Mouse (Mus musculus) layer of hippocampus, adult 8-10 months (tissue): ENCODE data around the gene Spint1. TPM values are rescaled to one million over a fixed set of nuclear protein-coding genes. Genes with fewer than 3 reads are reported as not detected.
A peak's percentile ranks its signal among the peaks of the same experiment; 100 is the strongest.

Experiments used
- DNase-seq, 2 experiments: peaks; one replicate each; pipeline ENCODE4 v3.0.0; 2022; ENCODE audit warnings: low spot score in 2 of 2
- total RNA-seq, 4 experiments: library from RNA; stranded (reverse); gene quantifications; 2 replicates each; pipeline ENCODE4 v1.2.4; 2022

Gene Spint1
- total RNA-seq, 4 experiments from 2014 or later, result 2.2 to 5.6 (median 2.9) TPM

DNA sequence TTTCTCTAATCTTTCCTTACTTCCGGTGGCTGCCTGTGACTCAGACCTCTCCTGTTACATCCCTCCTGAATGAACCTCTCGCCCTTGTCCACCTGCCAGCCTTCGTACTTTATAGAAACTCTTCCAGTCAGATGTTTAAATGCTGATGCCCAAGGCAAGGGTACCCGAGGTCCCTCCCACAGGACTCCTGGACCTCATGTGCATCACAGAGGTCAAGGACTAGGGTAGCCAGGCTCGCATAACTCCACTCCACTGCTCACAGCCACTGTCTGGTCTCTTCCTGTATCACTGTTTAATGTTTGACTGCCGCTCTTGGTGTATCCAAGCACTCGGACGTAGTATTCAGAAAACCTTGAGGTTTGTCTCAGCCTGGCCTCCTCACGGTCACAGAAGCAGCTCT lies 5.4 kb downstream of the Spint1 start:
- DNase-seq, result no peak

DNA sequence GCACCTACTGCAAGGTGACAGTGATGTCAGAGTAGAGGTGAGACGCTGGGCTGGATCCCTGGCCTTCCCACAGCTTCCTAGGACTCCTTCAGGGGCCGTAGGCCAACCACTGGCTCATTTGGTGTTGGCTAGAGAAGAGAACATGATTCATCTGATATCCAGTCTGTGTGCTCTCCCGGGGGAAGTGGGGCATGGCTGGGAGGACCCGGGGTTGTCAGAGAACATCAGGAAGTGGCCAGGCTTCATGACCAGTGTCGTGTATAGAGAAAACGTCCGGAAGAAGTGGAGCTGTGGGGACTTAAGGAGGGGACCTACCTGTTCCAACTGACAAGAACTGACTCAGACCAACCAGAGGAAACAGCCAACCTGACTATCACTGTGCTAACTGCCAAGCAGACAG lies 8.1 kb downstream of the Spint1 start:
- DNase-seq, result no peak

DNA sequence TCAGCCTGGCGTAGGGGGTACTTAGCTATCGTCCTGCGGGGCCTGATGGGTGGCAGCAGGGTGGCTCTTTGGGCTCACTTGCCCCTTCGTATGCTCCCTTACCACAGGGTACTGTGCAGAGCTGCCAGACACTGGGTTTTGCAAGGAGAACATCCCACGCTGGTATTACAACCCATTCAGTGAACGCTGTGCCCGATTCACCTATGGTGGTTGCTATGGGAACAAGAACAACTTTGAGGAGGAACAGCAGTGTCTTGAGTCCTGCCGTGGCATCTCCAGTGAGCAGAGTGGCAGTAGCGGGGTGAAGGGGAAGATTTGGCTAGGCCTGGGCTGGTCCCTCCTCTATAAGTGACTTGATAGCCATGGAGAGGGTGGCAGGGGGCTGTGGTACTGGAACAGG lies 10.7 kb downstream of the Spint1 start:
- DNase-seq, result no peak

DNA sequence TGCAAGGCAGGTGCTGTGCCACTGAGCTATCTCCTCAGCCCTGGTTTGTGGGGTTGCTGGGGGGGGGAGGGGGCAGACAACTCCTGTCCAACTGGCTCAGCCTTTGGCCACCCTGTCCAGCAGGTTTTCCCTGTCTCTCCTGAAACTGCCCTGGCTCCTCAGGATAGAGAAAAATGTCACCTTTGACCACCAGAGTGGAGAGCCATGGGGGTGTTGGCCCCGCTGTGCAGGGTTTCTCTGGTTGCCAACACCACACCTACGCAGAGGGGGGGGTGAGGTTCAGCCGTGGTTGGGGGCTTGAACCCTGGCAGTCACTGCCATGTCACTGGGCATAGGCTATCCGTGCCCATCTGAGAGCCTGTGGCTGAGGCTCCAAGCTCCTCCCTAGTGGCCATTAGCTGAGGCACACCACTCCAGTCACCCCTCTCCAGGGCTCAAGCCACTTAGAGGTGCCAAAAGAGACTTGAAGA lies 12.5 kb downstream of the Spint1 start:
- DNase-seq, result no peak

DNA sequence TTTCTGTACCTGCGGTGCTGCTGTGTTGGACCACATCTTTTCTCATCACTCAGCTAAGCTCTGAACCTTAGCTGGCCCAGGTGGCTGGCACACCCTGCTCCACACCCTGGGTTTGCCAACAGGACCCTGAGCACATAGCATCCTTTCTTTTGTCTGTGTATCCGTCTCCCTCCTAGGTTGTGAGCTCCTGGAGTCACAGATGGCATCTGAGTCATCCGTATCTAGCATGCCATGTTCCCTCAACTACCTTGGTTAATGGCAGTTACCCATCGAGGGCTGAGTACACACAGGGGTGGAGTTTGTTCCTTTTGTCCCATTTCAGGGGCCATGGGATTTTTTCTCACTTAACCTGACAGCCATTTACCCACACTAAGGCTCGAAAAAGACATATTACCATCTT lies 13.2 kb downstream of the Spint1 start:
- DNase-seq, result no peak

- DNase-seq, result peak; percentile 60 to 81
Observed at GRCm38 (mm10) chr2:119250826-119251478, 13.8 kb downstream of the Spint1 start.

DNA sequence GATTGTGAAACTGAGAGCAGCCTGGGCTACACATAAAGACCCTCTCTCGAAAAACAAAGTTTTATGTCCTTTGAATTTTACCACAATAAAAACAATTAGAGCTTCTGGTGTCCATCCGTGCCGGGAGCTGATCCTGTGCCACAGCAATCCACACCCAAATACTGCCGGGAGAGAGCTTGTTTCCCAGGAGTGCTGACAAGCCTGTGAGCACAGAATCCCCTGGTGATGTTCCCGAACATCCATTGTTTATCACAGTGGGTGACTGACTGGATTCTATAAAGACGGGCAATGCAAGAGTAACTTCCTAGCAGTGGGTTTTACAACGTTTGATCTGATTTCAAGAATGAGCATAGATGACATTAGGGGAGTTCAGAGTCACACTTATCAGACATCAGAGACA lies 17.8 kb downstream of the Spint1 start:
- no peak for DNase-seq

DNA sequence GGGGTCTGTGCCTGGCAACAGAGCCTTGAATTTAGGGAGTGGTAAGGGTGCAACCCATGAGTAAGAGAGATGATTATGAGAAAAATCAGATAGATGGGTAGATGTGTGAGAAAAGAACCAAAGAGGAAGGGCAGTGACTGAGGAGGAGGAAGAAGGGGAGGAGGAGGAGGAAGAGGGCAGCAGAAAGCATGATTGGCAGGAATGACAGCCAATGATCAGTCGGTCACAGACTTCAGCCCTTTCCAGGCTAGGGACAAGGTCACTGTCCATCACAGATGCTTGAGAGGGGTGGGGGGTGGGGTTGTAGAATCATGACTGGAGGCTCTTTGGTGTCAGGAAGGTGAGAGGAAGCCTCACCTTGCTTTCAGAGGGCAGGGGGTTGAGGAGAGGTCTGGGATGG lies 23.4 kb downstream of the Spint1 start:
- no peak for DNase-seq

DNA sequence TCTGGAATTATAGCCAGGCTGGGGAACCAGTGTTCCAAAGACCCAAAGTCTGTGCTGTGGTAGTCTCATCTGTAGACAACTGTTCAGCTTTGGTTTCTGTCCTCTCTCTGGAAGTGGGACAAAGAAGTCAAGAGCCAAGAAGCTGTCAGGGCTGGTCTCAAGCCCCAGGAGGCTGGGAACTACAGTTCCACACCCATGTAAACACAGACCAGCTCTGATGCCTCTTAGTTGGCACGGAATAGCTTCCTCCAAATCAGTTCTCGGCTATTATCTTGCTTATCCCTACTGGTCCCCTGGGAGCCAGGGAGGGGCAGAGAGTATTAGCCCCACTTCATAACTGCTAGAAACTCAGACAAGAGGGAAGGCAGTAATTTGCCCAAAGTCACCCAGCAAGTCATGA lies 24.2 kb downstream of the Spint1 start:
- no peak for DNase-seq

- DNase-seq, result no peak
Observed at GRCm38 (mm10) chr2:119262978-119263377, 25.8 kb downstream of the Spint1 start.

DNA sequence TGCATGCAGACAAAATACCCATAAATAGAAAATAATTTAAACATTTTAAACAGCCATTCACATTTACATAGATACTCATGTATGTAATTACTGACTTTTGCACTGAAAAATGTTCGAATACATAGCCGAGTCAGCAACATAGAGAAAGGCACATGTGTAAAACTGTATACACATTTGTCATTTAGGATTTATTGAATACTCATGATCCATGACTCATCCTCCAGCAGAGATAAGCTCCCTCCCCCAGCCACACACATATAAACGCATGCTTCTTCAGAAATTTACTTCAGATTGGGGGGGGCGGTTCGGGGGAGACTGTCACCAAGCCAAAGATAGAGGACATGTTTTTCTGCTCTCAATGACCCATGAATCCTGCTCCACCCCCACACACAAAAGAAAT lies 26.7 kb downstream of the Spint1 start:
- no peak for DNase-seq

GRCm38 (mm10) chr2:119270286-119270642 lies 33.1 kb downstream of the Spint1 start:
- no peak for DNase-seq

DNA sequence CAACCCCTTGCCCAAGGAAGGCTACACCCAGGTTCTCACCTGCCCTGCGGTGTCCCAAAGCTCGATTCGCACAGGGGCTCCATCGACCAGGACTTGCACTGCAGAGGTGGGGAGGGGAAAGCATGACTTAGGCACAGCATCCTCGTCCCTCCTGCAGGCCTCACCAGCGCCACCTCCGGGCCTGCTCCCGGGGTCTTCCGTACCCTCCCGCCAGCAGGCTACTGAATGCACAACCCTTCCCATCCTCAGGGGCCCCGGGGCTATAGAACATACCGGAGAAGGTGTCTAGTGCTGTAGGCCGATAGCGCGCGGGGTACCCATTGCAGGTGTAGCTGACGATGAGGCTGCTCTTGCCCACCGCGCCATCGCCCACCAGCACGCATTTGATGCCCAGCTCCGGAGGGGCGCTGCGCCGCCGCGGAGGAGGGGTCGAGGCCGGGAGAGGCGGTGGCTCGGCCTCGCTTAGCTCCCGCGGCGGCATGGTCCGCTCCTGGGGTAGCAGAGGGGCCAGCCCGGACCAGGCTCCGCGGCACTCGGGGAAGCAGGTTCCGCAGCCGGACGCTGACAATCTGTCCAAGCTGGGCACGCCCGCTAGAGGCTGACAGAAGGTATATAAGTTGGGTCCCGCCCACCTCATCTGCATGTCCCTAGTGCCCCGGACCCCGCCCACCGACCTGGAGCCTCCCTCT lies 33.6 kb downstream of the Spint1 start, which contains the start of gene Rhov:
Gene Rhov (minus strand): TSS at position 630 of the 689 bp plus-strand sequence.
- peak in 1 of 2 experiments; percentile 56 for DNase-seq

DNA sequence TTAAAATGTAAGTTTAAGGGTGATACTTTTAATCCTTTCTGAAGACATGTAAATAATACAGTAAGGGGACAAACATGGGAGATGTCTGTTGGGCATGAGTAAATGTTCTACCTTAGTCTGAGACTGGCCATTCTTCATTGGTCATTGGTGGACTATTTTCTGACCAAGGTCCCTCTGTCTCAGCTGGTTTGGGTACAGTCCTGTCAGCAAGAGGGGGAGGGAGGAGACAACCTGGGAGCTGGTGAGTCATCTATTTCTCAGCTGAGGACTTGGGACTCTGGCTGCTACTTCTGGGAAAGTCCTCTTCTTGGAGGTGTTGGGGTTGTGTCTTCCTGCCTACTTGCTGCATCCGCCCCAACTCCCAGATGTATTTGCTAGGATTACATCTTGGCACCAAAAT lies 37.0 kb downstream of the Spint1 start:
- no peak for DNase-seq

DNA sequence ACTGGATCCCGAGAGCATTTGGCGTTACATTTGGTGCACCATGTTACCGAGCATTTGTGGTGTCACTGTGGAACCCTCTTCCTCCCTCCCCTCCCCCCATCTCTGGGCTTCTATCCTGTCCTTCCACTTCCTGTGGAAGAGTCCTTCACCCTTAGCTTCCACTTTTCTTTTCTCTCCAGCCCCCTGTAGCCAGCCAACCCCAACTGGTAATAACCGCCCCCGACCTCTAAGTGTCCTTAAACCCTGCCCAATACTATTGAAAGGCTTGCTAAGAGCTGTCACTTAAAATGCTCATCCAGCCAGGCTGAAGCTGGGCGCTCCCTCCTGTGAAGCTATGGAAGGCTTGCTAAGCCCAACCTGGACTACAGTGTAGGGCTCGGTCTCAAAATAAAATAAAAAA lies 39.8 kb downstream of the Spint1 start:
- DNase-seq, result no peak

- no peak for DNase-seq
Observed at GRCm38 (mm10) chr2:119277810-119278209, 40.6 kb downstream of the Spint1 start.

- no peak for DNase-seq
Observed at GRCm38 (mm10) chr2:119281899-119282565, 44.9 kb downstream of the Spint1 start.

DNA sequence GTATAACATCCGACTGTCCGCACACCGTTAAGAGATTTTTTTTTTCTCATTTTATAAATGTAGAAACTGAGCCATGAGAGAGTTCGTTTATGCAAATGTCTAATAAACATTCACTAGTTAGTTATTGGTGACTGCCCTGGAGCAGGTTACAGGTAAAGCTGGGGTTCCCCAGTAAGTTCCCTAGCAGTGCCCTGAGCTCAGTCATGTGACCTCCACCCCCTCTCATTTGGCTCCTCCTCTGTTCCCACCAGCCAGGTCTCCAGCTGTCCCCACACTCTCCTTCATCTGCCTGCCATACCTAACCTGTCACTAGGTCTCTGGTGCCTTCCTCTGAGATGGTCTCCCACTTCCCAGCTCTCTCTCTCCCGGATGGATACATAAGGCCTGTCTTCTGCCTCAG lies 50.2 kb downstream of the Spint1 start:
- no peak for DNase-seq

DNA sequence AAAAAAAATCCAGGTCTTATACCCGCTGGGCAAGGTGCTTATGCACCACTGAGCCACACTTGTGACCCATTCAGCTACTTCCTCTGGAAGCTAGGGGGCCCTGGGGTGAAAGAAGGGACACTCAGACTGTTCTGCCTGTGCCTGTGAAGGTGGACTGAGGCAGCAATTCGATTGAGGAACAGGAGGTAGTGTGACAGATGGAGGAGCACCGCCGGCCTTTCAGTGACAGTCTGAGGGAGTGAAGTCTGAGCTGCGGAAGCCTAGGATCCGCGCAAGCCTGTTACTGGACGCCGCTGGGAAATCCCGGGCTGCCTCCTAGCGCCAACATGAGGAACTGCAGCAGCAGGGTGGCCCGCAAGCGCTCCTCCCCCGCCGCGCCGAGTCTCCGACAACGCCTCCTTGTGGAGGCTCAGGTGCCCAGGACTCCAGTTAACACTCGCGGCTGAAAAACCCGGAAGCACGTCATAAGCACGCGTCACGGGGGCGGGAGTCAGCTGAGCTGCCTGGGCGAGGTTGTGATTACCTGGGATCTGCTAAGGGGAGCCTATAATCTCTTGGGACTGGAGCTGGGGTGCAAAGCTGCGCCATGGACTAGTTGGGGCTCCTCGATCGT lies 51.2 kb downstream of the Spint1 start, which contains the start of gene Vps18:
Gene Vps18 (plus strand): TSS at position 471 of the 613 bp plus-strand sequence.
- peak; percentile 97 to 98 for DNase-seq

DNA sequence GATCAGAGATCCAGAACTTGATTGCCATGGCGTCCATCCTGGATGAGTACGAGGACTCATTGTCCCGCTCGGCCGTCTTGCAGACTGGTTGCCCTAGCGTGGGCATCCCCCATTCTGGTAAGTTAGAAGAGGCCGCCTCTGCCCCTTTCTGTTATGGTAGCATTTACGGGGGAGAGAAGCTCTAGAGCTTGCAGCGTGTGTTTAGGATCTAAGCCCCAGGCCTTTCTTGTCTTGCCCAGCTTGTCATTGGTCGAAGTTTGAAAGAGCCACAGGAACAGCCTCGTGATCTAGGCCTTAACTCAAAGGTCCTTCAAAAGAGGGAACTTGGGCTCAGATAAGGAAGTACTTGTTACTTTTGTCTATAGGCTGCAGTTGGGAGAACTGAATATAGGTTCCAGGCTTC lies 51.9 kb downstream of the Spint1 start:
- DNase-seq, result no peak

GRCm38 (mm10) chr2:119292281-119292680 lies 55.1 kb downstream of the Spint1 start:
- no peak for DNase-seq

- no peak for DNase-seq
Observed at GRCm38 (mm10) chr2:119292852-119293251, 55.7 kb downstream of the Spint1 start.
